Mouse (Mus musculus): Measurements from ENCODE around the gene Surf6.

Gene Surf6

DNA sequence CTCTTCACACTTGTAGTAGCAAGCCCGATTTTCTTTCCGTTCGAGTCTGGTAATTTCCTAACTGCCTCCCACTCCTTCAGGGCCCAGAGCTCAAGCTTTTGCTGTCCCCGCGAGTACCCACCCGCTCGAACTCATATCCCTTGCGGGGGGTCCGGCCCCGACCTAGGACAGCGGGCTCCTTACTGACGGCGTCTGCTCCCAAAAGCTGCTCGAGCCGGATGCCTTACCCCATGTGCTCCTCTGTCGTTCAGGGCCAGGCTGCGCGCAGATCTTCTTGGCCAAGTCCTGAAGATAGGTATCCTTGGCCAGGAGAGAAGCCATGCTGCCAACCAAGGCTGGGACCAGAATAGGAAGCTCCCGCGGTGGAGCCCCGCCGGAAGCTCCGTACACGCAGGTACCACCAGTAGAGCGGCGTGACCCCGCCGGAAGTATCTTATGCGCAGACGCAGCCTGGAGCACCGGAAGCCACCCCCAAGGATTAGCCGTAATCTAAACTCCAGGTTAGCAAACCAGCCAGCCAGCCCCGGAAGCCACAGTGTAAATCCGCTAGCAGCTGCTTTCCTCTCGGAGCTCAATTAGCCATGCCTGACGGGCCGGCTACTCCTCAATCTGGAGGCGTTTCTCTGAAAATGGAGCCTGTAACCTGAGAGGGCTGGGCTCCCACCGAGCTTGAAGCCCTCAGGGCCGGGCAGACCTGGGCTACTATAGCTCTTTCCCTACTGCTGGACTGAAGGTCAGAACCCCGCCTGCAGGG lies at the start of gene Surf6:
Surf6 (minus strand) TSS at position 413 of the 754 bp plus-strand sequence.
- peak; percentile 70; the same call in 1 of the 2 replicates for TF ChIP-seq GATA4 (IDR thresholded peaks at IDR 0.05; ENCODE audit: insufficient replicate concordance, low read length)

DNA sequence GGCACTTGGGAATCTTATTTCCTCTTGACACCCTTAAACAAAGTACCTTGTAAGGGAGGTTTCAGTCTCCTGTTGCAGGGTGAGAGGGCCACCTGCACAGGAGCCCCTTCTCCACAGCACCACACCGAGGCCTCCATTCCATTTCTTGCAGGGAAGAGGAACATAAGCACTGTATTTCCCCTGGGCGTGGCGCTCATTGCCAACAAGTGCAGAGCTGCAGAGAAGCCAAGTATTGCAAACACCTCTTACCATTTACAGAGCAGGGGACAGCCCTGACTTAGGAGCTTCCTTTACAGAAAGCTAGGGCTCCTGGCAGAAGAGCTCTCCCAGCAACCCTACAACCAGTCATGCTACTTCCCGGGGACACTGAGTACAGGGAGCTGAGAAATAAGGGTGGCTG lies 49.5 kb upstream of the Surf6 start:
- TF ChIP-seq GATA4 (IDR thresholded peaks at IDR 0.05; ENCODE audit: insufficient replicate concordance, low read length): no peak

DNA sequence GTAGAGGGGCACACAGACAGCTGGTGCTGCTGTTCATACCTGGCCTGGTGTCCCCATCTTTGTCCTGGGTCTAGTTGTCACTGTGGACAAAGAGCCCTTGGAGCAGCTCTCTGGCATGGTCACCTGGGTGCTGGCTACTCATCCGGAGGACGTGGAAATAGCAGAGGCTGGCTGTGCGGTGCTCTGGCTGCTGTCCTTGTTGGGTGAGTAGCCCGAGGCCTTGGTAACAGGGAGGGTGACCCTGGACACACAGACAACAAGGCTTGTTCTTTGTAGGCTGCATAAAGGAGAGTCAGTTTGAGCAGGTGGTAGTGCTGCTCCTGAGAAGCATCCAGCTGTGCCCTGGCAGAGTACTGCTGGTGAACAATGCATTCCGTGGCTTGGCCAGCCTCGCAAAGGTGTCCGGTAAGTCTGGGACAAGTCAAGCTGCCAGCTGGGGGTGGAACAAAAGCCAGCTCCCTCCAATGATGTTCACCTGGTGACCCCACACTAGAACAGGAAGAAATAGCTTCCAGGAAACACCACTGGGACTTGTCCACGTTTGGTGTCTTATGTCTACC lies 48.7 kb upstream of the Surf6 start:
- TF ChIP-seq GATA4 (IDR thresholded peaks at IDR 0.05; ENCODE audit: insufficient replicate concordance, low read length): no peak

DNA sequence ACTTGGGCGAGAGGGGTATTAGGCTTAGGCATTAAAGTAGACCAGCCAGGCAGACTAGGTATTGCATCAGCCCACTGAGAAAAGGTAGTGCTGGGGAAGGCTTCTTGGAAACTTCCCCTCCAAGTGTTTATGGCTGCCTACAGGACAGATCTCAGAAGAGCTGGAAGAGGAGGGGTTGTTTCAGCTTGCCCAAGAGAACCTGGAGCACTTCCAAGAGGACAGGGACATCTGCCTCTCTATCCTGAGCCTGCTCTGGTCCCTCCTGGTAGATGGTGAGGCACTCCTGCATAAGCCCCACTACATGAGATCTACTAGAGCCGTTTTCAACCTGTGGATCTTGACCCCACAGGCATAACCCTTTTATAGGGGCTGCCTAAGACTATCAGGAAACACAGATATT lies 47.7 kb upstream of the Surf6 start:
- no peak for TF ChIP-seq GATA4 (IDR thresholded peaks at IDR 0.05; ENCODE audit: insufficient replicate concordance, low read length)

DNA sequence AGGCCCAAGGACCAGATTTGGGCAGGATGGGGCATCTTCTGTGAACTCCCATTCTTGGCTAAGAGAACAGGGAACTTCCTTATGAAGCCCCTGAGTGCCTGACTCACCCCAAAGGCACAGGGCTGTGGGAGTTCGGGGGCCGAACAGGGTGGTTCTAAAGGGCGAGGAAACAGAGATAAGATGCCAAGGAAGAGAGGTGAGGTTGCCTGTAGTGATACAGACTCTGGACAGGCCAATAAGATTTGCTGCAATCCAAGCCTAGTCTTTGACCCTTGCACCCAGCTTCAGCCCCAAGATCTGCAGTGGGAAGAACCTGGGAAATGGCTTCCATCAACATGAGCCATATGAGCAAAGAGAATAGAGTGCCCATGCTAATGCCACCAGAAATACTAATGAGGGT lies 40.6 kb upstream of the Surf6 start:
- no peak for TF ChIP-seq GATA4 (IDR thresholded peaks at IDR 0.05; ENCODE audit: insufficient replicate concordance, low read length)

DNA sequence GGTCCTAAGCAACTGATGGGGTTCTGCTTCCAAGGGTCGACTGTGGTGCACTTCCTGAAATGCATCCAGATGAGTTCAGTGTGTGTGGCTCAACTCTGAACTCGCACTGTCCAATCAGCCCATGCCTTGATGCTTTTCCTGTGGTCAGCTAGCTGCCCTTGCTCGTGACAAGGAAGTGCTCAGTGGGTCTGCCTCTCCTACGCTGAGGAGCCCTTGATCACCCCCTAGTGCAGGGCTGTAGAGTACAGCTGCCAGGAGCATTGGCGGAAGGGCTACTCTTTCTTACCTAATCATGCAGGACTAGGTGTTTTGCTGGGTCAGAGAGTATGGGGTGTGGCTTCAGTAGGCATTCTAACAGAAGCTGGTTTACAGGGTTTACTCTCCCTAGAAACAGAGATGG lies 38.9 kb upstream of the Surf6 start:
- no peak for TF ChIP-seq GATA4 (IDR thresholded peaks at IDR 0.05; ENCODE audit: insufficient replicate concordance, low read length)

DNA sequence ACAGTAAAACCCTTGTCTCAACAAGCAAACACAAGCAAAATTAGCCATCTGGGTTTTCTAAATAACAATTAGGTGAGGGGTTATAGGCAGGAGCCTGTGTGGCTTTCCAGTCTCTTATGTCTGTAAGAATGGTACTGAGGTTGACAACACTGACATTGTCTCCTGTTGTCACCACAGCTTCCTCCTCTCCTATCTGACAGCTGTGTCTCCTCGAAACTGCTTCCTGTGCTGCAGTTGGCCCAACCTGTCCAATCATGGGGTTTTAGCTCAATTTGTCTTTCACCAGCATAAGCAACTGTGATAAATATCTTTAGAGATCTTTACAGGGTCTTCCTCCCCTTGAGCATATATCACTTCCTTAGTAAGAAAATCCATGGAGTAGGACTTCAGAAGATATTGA lies 33.7 kb upstream of the Surf6 start:
- TF ChIP-seq GATA4 (IDR thresholded peaks at IDR 0.05; ENCODE audit: insufficient replicate concordance, low read length): no peak

DNA sequence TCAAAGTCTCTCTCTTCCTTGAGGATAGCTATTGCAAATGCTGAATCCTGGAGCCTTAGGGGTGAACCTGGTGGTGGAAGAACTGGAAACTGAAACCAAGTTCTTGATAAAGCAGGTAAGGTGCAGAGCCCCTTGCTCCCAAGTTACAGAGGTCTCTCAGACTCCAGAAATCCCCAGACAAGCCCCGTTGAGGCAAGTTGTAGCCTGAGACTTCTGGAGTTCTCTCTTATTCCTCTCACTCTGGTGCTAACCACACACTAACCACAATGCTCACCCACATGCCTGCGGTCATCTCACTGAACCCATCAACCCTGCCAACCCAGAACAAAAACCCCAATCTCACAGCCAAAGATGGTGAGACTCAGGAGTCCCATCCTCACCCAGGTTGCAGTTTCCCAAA lies 32.6 kb upstream of the Surf6 start:
- TF ChIP-seq GATA4 (IDR thresholded peaks at IDR 0.05; ENCODE audit: insufficient replicate concordance, low read length): no peak

DNA sequence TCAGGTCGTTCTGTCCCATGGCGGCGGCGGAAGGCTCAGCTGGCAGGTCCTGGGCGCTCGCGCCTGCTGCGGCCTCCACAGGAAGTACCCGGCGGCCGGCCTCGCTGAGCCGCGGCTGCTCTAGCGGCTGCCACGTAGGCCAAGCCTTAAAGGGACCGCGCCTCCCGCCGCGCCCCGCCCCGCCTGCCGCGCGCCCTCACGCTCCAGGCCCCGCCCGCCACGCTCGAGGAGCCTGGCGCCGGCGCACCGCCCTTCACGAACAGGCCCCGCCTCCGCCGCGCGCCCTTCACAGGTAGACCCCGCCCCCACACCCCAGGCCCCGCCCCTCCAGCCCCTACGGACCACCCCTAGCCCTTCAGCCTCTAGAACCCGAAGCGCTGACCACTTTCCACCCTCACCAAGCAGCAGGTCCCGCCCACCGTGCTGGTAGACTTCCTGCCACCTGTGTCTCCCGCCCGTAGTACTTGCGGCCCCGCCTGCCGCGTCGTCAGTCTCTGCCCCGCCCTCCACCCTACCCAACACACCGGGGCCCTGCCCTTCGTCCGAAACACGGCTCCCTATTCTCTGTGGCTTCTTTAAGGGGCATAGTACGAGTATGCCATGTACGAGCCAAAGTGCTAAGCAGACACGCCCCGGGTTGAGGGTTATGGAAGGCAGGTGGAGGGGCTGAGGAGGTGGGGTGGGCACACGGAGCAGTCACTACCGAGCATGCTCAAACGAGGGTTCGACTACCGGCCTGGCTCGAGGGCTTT lies 30.8 kb upstream of the Surf6 start, which contains the start of the genes Surf4 and Stkld1:
Surf4 (minus strand) TSS at position 625 of the 752 bp plus-strand sequence.
Stkld1 (plus strand) TSS at position 744 of the 752 bp plus-strand sequence.
- no peak for TF ChIP-seq GATA4 (IDR thresholded peaks at IDR 0.05; ENCODE audit: insufficient replicate concordance, low read length)

DNA sequence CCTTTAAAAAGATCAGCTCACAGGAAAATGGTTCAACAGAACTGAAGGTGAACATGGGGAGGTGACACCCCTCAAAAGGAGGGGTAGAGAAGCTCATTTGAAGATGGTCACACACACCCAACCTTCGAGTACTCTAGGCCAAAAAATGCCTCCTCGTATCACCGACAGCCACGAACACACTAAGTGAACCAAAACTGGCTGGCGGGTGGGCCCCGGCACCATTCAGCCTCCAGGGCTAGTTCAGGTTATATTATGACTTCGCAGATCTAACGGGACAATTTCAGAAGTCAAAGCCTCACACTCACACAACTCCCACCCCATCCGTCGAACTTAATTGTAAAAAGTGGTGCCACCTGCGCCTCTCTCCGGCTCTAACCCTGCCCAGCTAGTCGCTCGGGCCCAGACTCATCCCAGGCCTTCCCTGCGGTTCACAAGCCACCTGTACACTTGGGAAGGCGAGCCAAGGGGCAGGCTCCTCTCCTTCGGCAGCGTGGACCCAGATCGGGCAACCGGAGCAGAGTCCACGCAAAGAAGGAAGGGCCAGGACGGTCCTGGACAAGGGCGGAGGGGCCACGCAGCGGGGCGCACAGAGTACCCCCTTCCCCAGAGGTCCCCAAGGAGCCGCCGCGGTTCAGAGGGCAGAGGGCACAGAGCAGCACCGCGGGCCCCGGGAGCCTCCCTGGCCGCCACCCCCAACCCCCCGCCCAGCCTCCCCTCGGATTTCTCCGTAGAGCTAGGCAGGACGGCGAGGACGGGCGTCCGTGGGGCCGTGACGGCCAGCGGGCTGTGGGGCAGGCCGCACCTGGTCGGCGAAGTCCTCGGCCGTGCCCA lies 30.0 kb upstream of the Surf6 start:
- no peak for TF ChIP-seq GATA4 (IDR thresholded peaks at IDR 0.05; ENCODE audit: insufficient replicate concordance, low read length)

DNA sequence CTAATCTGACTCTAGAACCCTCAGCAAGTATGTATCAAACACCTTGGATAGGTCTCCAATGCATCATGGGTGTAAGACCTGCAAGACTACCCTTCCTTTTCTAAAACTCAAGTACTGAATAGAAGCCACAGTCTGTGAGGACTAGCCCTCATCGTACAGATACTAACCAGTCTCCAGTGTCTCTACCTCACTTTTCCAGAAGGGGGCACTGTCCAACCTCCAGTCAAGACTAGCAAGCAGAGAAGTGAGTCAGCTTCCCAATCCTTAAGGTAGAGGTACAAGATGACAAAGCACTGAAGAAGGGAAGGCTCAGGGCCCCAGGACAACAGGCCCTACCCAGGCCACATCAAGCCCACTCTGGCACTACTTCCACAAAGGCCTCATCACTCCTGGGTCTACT lies 27.7 kb upstream of the Surf6 start:
- no peak for TF ChIP-seq GATA4 (IDR thresholded peaks at IDR 0.05; ENCODE audit: insufficient replicate concordance, low read length)

DNA sequence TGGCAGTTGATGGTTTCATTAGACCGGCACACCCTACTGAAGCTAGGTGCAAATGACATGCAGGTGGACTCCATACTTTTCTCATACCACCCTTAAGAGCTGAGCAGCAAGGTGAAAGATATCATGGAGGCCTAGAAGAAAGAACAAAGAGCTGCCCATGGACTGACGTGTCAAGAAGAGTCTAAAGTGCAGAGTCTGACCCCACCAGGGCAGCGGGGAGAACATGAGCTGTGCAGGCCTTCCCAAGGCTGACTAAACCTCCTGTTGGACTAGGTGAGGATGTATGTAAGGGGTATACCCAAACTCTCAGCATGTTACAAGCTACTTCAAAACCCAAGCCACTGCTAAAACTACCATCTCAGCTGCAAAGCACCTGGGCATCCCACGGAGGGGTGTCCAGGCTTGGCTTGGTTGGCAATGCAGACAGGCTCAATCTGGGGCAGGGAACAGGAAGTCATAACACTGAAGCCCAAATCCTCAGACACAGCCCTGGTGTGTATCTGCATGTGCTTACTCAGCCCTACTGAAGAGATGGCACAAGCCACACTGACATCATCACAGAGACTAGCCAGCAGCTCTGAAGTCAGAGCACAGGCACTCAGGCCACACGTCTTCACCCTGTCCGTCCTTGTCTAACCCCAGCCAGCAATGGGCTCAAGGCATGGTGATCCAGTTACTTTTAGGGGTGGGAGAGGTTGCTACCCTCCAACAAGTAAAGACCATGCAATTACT lies 25.2 kb upstream of the Surf6 start:
- TF ChIP-seq GATA4 (IDR thresholded peaks at IDR 0.05; ENCODE audit: insufficient replicate concordance, low read length): no peak

DNA sequence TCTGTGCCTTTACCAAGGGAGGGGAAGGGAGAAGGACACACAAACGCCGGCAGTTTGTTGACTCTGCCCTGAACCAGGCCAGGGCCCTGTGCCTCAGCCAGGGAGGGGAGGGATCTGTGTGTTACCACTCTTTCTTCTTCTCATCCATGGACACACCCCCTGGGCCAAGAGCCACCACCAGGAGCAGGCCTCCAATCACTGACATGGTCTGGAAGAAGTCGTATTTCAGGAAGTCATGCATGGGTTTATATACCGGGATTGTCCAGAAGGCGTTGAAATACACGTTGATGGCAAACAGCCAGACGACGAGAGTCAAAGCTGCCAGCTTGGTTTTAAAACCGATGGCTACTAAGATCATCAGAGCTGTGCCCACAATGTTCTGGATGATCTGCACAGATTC lies 19.1 kb upstream of the Surf6 start:
- no peak for TF ChIP-seq GATA4 (IDR thresholded peaks at IDR 0.05; ENCODE audit: insufficient replicate concordance, low read length)

DNA sequence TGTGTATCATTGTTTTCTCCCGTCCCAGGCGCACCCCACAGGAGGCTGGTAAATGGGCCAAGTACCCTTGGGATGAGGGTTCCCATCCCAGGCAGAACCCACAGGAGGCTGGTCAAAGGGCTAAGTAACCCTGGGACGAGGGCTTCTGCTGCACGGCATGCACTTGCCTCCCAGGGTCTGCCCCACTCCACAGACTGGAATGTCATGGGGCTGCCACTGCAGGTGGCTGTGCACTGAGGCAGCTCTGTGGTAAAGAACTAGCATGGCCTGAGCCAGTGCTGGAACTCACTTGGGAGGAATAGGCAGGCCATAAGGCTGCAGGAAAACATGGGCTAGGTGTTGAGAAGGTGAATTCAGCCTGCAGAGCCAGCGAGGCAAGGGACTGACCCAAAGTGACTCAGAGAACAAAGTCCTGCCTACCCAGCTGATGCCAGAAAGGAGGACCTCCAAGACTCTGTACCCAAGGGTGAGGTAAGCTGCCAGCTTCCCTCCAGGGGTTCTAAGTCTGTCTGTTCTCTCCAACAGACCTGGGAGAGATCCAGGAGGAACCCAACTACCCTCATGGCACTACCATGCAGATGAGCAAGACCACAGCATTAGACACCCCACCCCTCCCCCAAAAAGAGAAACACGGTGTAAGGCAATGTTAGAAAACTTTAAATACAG lies 17.6 kb upstream of the Surf6 start:
- TF ChIP-seq GATA4 (IDR thresholded peaks at IDR 0.05; ENCODE audit: insufficient replicate concordance, low read length): no peak

All from liver, adult (tissue).